Mouse (Mus musculus) megakaryocyte progenitor cell, adult 5-6 weeks (primary cell): ENCODE results near the gene Gm49339. TPM values are rescaled to one million over a fixed set of nuclear protein-coding genes. Genes with fewer than 3 reads are reported as not detected.
A peak's percentile ranks its signal among the peaks of the same experiment; 100 is the strongest.
"Not testable (repeated sequence)": the region's sequence is repeated elsewhere in the genome, so short reads cannot be mapped to it uniquely, and the experiment has no call there.

ENCODE experiments used
- ATAC-seq: replicated peaks from 2 replicates; pipeline ENCODE4 v1.8.0; 2016; ENCODE audit warnings: mild to moderate bottlenecking, moderate TSS enrichment, inconsistent platforms; ENCODE audit not compliant: poor library complexity
- total RNA-seq, 2 experiments: library from RNA; stranded (forward) in 1 of 2; stranded (reverse) in 1 of 2; fragments of 157-497, 149-512 nt in 1 of 2; fragments of 200-1000 nt in 1 of 2; gene quantifications; 2 replicates each; pipeline versions ENCODE4 v1.2.3 to v1.2.4; 2015 to 2017

Gm49339 gene
- total RNA-seq (2015) (1.1 TPM in 1 of 2 replicates, not detected in the other), total RNA-seq (2017) (0.20 and 1.1 TPM in 2 replicates)

DNA sequence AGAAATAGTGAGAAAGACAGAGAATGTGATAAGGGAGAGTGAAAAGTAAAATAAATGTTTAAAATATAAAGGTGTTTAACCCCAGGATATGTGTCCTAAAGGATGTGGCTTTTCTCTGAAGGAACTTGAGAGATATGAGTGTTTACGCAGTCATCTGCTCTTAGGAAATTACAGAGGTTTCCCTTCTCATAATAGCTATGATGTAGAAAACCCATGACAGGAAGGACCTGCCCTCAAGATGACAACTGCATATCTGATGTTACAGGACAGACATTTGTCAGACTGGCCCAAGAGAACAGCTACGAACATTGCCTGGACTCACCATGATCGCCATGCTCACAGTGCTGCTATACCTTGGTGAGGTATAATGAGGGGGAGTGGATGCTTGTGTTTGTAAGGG lies at the start of gene Gm49339, which contains the start of gene Lilr4b:
Gene Gm49339 (plus strand): TSS at position 216 of the 400 bp plus-strand sequence.
Gene Lilr4b (plus strand): TSS at position 236 of the 400 bp plus-strand sequence.
- ATAC-seq: peak; percentile 98

DNA sequence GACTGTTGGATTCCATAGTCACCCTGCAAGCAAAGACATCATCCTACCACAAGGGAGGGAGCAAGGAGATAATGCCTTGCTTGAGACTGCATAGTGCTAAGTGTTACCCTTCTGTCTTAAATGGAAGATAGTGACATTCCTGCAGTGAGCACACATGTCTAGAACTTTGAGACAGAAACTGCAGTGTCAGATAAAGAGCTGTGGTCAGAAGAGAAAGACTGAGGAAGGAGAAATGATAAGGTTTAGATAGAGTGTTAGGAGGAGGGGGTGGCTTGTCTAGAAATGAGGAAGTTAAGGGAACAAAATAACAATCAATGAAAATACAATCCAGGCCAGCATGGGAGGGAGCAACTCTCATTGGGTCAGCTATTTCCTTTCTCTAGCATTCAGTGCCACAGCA lies 47.5 kb upstream of the Gm49339 start:
- ATAC-seq: peak; percentile 84

DNA sequence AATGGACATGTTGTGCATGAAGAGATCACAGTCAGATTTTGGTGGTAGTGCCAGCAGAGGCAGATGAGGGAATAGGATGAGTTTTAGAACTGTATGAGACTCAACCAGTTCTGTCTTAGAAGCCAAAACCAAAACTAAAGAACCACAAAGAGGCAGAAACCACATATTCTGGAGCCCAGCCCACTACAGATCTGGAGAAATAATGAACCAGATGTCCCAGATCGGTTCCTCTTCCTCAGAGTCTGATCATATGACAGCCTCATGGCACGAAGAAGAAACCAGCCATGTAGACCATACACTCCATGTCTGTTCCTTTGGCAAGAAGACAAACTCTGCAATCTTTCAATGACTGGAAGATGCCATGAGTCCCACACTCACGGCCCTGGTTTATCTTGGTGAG lies 44.7 kb upstream of the Gm49339 start:
- ATAC-seq: peak; percentile 84

DNA sequence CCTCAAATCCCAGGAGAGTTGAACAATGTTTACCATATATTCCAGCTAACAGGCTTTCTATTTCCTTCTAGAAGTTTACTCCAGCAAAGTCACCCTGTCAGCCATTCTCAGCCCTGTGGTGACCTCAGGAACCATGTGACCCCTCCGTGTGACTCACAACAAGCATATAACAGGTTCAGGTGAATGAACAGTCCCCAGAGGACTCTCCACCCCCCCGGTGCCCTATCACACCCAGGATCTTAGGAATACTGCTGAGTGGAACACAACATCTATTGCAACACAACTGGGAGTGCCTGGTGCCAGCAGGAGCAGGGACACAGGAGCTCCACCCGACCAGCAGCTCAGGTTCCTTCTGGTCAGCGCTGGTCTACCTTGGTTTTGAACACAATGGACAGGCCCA lies 28.8 kb upstream of the Gm49339 start:
- no peak for ATAC-seq

DNA sequence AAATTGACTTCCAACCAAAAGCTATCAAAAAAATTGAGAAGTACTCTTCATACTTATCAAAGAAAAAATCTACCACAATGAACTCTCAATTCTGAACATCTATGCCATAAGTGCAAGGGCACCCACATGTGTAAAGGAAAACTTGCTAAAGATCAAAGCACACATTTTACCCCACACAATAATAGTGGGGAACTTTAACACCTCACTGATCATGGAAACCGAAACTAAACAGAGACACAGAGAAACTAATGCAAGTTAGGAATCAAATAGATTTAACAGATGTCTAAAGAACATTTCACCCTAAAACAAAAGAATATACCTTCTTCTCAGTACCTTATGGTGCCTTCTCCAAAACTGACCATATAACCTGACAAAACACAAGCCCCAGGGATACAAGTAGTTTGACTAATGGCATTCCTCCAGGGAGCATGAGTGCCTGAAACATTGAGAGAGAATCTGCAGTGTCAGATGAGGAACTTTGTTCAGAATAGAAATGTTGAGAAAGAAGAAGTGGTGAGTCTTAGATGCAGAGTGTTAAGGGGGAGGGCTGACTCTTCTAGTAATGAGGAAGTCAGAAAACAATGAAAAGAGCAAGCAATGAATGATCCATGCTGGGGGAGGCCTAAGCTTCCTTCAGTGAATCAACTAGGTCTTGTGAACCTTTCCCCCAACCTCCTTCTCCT lies 26.7 kb upstream of the Gm49339 start:
- ATAC-seq: peak; percentile 80

DNA sequence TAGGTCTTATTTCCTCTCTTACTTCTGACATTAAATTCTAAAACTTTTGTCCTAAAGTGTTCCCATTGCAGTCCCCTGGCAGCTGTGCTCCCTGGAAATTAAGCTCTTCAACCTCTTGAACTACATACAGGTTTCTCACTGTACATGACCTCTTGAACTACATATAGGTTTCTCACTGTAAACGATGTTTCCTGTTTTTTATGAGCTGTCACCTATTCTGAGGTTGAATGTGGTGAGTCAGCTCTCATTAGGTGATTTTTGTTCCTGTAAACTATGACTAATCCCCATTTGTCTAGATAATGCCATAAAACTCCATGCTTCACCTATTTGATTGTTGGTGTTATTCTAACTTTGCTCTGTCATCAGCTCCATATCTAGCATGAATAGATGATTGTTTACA lies 26.0 kb upstream of the Gm49339 start:
- peak; percentile 24 for ATAC-seq

DNA sequence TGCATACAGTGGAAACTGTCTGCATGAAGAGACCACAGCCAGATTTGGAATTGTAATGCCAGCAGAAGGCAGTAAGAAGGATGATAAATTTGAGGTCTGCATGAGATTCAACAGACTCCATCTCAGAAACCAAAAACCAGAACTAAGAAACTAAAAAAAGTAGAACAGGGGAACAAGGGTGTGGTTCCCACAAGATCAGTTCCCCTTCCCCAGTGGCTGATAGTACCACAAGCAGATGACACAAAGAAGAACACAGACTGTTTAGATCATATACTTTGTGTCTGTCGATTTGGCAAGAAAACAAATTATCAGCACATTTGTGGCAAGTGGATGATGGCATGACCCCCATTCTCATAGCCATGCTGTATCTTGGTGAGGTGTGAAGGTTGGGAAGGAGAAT lies 24.6 kb upstream of the Gm49339 start:
- peak; percentile 74 for ATAC-seq

DNA sequence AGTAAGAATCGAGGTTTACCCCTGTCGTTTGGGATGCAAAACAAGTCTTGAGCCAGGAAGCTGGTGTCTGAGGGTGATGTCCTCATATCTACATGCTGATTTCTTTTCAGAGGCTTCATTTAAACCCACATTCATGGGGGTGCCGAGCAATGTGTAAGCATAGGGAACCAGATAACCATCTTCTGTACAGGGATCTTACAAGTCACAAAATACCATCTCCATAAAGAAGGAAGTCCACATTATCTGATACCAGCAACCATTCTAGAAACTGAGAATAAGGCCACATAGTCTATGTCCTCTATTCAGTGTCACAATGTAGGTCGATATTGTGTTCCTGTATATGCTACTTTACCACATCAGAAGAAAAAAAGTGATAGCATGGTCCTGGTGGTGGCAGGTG lies 24.0 kb upstream of the Gm49339 start:
- ATAC-seq: peak; percentile 38

DNA sequence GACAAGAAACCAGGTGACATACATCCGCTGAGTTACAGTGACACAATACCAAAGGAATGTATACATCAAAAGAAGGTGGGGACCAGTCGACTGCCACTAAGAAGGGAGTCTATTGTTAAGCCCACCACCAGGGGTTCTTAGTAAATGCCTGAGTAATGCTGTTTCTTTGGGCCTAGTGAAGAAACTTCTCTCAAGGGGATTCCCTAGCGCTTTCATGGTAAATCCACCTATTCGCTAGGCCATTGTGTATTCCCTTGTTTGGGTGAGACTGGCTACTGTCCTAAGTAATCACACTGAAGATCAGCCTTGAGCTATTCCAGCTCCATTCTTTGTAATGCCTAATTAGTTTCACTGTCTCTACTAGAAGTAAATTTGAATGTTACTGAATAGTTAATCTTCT lies 16.6 kb upstream of the Gm49339 start:
- not testable (repeated sequence) for ATAC-seq

DNA sequence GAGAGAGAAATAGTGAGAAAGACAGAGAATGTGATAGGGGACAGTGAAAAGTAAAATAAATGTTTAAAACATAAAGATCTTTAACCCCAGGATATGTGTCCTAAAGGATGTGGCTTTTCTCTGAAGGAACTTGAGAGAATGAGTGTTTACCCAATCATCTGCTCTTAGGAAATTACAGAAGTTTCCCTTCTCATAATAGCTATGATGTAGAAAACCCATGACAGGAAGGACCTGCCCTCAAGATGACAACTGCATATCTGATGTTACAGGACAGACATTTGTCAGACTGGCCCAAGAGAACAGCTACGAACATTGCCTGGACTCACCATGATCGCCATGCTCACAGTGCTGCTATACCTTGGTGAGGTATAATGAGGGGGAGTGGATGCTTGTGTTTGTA lies 10.3 kb downstream of the Gm49339 start, which contains the start of gene Lilrb4a:
Gene Lilrb4a (plus strand): TSS at position 266 of the 400 bp plus-strand sequence.
- peak; percentile 99 for ATAC-seq

DNA sequence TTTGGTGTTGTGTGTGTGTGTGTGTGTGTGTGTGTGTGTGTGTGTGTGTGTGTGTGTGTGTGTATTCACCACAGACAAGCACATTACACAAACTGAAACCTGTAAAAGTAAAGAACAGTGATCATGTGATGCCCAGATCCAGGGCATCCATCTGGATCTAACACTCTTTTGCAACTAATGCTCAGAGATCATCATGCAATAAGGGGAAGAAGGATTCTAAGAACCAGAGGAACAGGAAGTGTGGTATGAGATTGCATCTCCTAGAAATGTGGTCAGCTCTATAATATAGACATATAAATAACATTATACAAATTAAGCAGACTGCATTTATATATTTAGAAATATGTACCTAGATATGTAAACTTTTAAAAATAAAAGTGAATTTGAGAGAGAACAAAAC lies 39.6 kb downstream of the Gm49339 start:
- peak; percentile 90 for ATAC-seq

DNA sequence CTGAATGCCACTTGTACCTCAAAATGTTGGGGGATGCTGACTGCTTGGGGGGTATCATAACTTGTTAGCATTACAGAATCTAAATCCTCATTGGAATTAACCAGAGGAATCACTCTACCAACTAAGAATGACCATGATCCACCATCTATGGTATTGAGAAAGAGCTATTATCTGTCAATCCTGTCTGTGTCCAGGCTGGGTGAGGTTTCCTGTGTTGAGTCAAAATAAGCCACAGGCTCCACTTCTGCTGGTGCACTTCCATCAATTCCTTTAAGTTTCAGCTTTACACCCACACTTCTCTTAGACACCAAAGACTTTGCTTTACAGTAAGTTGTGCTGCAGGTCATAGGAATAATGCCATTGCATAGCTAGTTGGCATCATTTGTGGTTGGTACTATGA lies 41.0 kb downstream of the Gm49339 start:
- ATAC-seq: peak; percentile 61

DNA sequence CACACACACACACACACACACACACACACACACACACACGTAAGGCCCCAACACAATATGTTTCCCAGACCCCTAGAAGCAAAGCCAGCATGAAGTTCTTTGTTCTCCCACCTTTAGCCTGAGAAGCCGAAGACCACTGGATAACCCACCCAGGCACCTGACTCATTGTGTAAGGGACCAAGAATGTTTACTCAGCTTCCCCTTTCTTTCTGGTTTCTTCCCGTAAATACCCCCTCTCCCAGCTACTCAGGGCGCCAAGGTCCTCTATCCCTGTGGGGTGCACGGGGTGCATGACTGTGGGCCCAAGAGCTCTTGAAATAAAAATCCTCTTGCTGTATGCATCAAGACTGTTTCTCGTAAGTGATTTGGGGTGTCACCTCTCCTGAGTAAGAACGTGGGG lies 45.7 kb downstream of the Gm49339 start:
- ATAC-seq: peak; percentile 41

DNA sequence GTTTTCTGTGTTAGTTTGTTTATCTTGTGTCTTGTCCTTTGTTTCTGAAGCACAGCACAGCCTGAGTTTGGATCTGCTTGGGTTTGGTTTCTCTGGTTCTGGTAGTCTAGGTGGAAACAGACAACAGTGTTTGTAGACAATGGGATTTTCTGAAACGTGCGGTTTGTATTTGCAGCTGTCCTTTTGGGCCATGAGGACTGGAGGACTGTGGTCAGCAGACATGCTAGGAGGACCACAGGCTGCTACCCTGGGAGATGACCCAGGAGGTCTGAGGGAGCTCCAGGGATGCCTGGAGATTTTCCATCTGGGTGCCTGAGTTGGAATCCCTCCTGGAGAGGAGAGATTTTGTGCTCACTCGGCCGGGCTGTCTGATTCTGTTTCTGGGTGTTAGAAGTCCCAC lies 46.2 kb downstream of the Gm49339 start:
- no peak for ATAC-seq

DNA sequence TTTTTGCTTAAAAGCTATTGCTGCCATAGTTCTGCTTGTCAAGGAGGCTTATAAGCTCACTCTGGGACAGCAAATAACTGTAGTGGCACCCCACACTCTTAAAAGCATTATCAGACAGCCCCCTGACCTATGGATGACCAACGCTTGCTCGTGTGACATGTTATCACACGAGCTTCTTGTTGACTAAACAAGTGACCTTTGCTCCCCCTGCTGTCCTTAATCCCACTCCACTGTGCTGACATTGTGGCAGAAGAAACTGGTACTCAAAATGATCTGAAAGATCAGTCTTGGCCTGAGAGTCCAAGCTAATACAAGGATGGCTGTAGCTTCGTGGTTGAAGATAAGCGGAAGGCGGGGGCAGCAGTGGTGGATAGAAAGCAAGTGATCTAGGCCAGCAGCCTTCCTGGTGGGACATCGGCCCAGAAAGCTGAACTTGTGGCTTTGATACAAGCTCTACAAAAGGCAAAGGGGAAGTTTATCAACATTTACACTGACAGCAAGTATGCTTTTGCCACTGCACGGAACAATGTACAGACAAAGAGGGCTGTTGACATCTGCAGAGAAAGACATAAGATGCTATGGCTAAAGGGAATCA lies 48.5 kb downstream of the Gm49339 start:
- peak; percentile 45 for ATAC-seq

DNA sequence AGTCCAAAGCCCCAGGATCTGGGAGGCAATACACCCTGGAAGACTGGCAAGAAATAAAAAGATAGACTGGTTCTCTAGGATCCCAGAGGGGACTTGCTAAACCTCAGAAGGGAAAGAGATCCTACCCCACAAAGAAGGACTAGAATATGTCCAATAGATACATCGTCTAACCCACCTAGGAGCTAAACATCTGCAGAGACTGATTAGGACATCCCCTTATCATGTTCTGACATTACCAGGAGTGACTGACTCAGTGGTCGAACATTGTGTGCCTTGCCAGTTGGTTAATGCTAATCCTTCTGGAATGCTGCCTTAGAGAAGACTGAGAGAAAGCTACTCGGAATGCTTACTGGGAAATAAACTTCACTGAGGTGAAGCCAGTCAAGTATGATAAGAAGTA lies 49.1 kb downstream of the Gm49339 start:
- no peak for ATAC-seq

DNA sequence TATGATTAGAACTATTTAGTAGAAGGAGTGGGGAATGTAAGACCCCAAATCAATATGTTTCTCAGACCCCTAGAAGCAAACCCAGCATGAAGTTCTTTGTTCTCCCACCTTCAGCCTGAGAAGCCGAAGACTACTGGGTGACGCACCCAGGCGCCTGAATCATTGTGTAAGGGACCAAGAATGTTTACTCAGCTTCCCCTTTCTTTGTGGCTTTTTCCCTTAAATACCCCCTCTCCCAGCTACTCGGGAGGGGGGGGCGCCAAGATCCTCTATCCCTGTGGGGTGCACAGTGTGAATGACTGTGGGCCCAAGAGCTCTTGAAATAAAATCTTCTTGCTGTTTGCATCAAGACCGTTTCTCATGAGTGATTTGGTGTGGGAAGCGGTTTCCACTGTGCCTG lies 50.4 kb downstream of the Gm49339 start:
- peak; percentile 76 for ATAC-seq

Other genes with a start within 250 kb of the Gm49339 start
- gene Lilr4b, start within 50 bp of the Gm49339 start, total RNA-seq (2015): 19.2 and 24.3 TPM in 2 replicates
- 12.6 and 21.0 TPM in 2 replicates for gene Lilr4b, start within 50 bp of the Gm49339 start, total RNA-seq (2017)
- gene Lilrb4a, start 10.3 kb downstream of the Gm49339 start, total RNA-seq (2015): 27.7 and 39.5 TPM in 2 replicates
- 26.8 and 31.4 TPM in 2 replicates for gene Lilrb4a, start 10.3 kb downstream of the Gm49339 start, total RNA-seq (2017)
- not detected in 2 replicates for gene Fam162b, start 109.9 kb downstream of the Gm49339 start, total RNA-seq (2015)
- gene Fam162b, start 109.9 kb downstream of the Gm49339 start, total RNA-seq (2017): not detected in 2 replicates
- gene Gprc6a, start 150.8 kb downstream of the Gm49339 start, total RNA-seq (2015): not detected in 2 replicates
- gene Gprc6a, start 150.8 kb downstream of the Gm49339 start, total RNA-seq (2017): not detected in 2 replicates
- gene Rfx6, start 197.1 kb downstream of the Gm49339 start, total RNA-seq (2015): not detected in 2 replicates
- not detected in 2 replicates for gene Rfx6, start 197.1 kb downstream of the Gm49339 start, total RNA-seq (2017)